Mouse (Mus musculus) bone marrow macrophage, adult 2 months (primary cell): Measurements from ENCODE around the gene Mob1a.

Experiments used
- CTCF ChIP-seq: IDR thresholded peaks from 2 replicates; pipeline ENCODE4 v1.5.1; 2012; ENCODE audit warnings: low read depth, mild to moderate bottlenecking, low read length, moderate library complexity
- POLR2A ChIP-seq: IDR thresholded peaks from 2 replicates; pipeline ENCODE4 v1.6.1; 2012; ENCODE audit warnings: mild to moderate bottlenecking, low read depth, low read length, borderline replicate concordance

GRCm38 (mm10) chr6:83348873-83349272 is 23.1 kb downstream of the Mob1a start, which contains the start of gene Bola3:
- TF ChIP-seq CTCF (no peak), POLR2A (no peak)
